Comparison of ENCODE assay signal across 8 mouse cellular contexts in genomic region chr2:150667820-150668766, GRCm38 (mm10). TPM values are rescaled to one million over a fixed set of nuclear protein-coding genes. Genes with fewer than 3 reads are reported as not detected.
DNase-seq lines count a peak whose midpoint lies in the region; ATAC-seq and TF ChIP-seq lines count a peak whose summit lies in the region.

Gene Acss1 (minus strand): TSS chr2:150668500.

- peak; percentile 23 for ATAC-seq in common myeloid progenitor, adult 5-6 weeks (replicated peaks; ENCODE audit: low read depth, poor library complexity, severe bottlenecking)
- peak; percentile 75 for ATAC-seq in hindbrain, postnatal 0 days
- ATAC-seq in megakaryocyte progenitor cell, adult 5-6 weeks (replicated peaks; ENCODE audit: poor library complexity) = peak; percentile 33

- H3K4me1 ChIP-seq in hindbrain, postnatal 0 days (ENCODE audit: insufficient read depth, low read length) = peaks cover 4% of the 10 kb centered on the region; the same call in 1 of the 2 replicates

- H3K9me3 ChIP-seq in hindbrain, postnatal 0 days (ENCODE audit: low read length) = no peaks in the 10 kb centered on the region

- WGBS in hindbrain, postnatal 0 days = 2% methylated on average over 59 of the region's 61 CpGs

- no peaks in the 10 kb centered on the region for H3K36me3 ChIP-seq in hindbrain, postnatal 0 days (ENCODE audit: insufficient read depth, low read length)

- peak within 1 kb of the TSS; percentile 85 for H3K27ac ChIP-seq in hindbrain, postnatal 0 days

- H3K4me2 ChIP-seq in hindbrain, postnatal 0 days (ENCODE audit: low read depth, low read length) = peak within 1 kb of the TSS; percentile 98

- intact Hi-C loops in gastrocnemius, postnatal 14 days (cut with DNase I; ENCODE audit: low total_unique reads) = no loop called here
- intact Hi-C loops in left cerebral cortex, postnatal 25 days (cut with DNase I) = no loop called here

- DNase-seq in Muller cell, postnatal 12 days (ENCODE audit: inconsistent ontology term) = peak; percentile 66
- peak; percentile 62 for DNase-seq in gastrocnemius, postnatal 14 days
- DNase-seq in hindbrain, postnatal 0 days (ENCODE audit: low spot score) = peak; percentile 53
- peak in 1 of 2 experiments; percentile 66 for DNase-seq in left cerebral cortex, postnatal 25 days (ENCODE audit: low spot score in 2 of 2)
- DNase-seq in right cerebral cortex, postnatal 25 days = peak; percentile 67
- DNase-seq in MN1 (ENCODE audit: low spot score) = no peak

- no peak for TF ChIP-seq CTCF in hindbrain, postnatal 0 days (IDR thresholded peaks at IDR 0.05; ENCODE audit: low read depth)

- no peaks in the 10 kb centered on the region for H3K27me3 ChIP-seq in hindbrain, postnatal 0 days (ENCODE audit: insufficient read depth, low read length)

- H3K4me3 ChIP-seq in hindbrain, postnatal 0 days (ENCODE audit: low read length) = peak within 1 kb of the TSS; percentile 63

- H3K9ac ChIP-seq in hindbrain, postnatal 0 days (replicated peaks; ENCODE audit: low read length) = peak within 1 kb of the TSS; percentile 72

RNA-seq across cellular contexts. Expression of gene Acss1, which starts in this region (rescaled TPM):
- 39.6 and 40.4 TPM in 2 replicates for total RNA-seq in common myeloid progenitor, adult 5-6 weeks (2017)
- total RNA-seq in gastrocnemius, postnatal 14 days (2021) = 10 to 100 TPM; 12.2 to 25.3 TPM
- 33.0 and 43.5 TPM in 2 replicates for total RNA-seq in hindbrain, postnatal 0 days (2014; rRNA removed)
- 17.0 and 17.6 TPM in 2 replicates for polyA plus RNA-seq in hindbrain, postnatal 0 days (2015; fragmentation: Nextera tagmentation; extraction: Ambion mirVana)
- 10 to 100 TPM; 16.5 to 20.4 TPM for total RNA-seq in left cerebral cortex, postnatal 25 days (2021)
- 9.7 and 18.1 TPM in 2 replicates for total RNA-seq in megakaryocyte progenitor cell, adult 5-6 weeks (2015)
- total RNA-seq in megakaryocyte progenitor cell, adult 5-6 weeks (2017) = 15.4 and 20.7 TPM in 2 replicates

Comparison
In these comparisons a context has a peak if more than half of its experiments do, and no peak if none do; other contexts are left out.
1. ATAC-seq: peak in every context shown above with its lines; median percentile 75 in hindbrain, postnatal 0 days; 33 in megakaryocyte progenitor cell, adult 5-6 weeks; 23 in common myeloid progenitor, adult 5-6 weeks.